Mouse (Mus musculus) forebrain, embryonic 15.5 days (tissue): ENCODE data around the gene Atp2a3. TPM values are rescaled to one million over a fixed set of nuclear protein-coding genes. Genes with fewer than 3 reads are reported as not detected.
A peak's percentile ranks its signal among the peaks of the same experiment; 100 is the strongest.

Experiments used
- ATAC-seq: fragments of 200-750 bp; cut with Nextera tagmentation; replicated peaks from 2 replicates; pipeline ENCODE4 v1.8.0; 2017; ENCODE audit warnings: mild to moderate bottlenecking, moderate TSS enrichment, moderate library complexity
- H3K27ac ChIP-seq: fragments of 300-500 bp; sonication (generic); replicated peaks from 2 replicates; pipeline ENCODE4 v1.5.1; 2015; ENCODE audit warnings: mild to moderate bottlenecking, inconsistent platforms
- H3K27me3 ChIP-seq: fragments of 300-500 bp; sonication (generic); 2 replicates; pipeline ENCODE4 v1.6.1; 2015; ENCODE audit warnings: inconsistent platforms
- H3K36me3 ChIP-seq: fragments of 300-500 bp; sonication (generic); 2 replicates; pipeline ENCODE4 v1.6.1; 2015; ENCODE audit warnings: mild to moderate bottlenecking, inconsistent platforms
- H3K4me1 ChIP-seq: fragments of 300-500 bp; sonication (generic); 2 replicates; pipeline ENCODE4 v1.6.1; 2015; ENCODE audit warnings: inconsistent platforms
- H3K4me2 ChIP-seq: fragments of 300-500 bp; sonication (generic); replicated peaks from 2 replicates; pipeline ENCODE4 v1.6.1; 2015; ENCODE audit warnings: mild to moderate bottlenecking, inconsistent platforms
- H3K4me3 ChIP-seq: fragments of 300-500 bp; sonication (generic); 2 replicates; pipeline ENCODE4 v1.5.1; 2015; ENCODE audit warnings: mild to moderate bottlenecking, inconsistent platforms
- H3K9ac ChIP-seq: fragments of 300-500 bp; sonication (generic); replicated peaks from 2 replicates; pipeline ENCODE4 v1.6.1; 2015; ENCODE audit warnings: mild to moderate bottlenecking, inconsistent platforms
- H3K9me3 ChIP-seq: fragments of 300-500 bp; sonication (generic); 2 replicates; pipeline ENCODE4 v1.6.1; 2016; ENCODE audit warnings: inconsistent platforms
- WGBS: fragments of 180-500 bp; shearing (Covaris S2); methylation state at CpG from one replicate; pipeline ENCODE4 v1.1.7; 2015; ENCODE audit warnings: mixed read lengths; 5-methylcytosine and 5-hydroxymethylcytosine counted together
- polyA plus RNA-seq: library from polyadenylated mRNA; unstranded; fragments of >200 nt; fragmentation: Nextera tagmentation; extraction: Ambion mirVana; gene quantifications from 2 replicates; pipeline ENCODE4 v1.2.1, GENCODE M21; 2015

The Atp2a3 gene
- polyA plus RNA-seq, 1 experiment from 2014 or later = 0.67 TPM

- Histone ChIP-seq H3K4me1 (peaks cover 6% of the 10 kb centered on the region), H3K9me3 (no peaks in the 10 kb centered on the region), H3K27me3 (no peaks in the 10 kb centered on the region), H3K4me3 (no peak overlapping the region), H3K4me2 (no peak overlapping the region), H3K27ac (no peak overlapping the region), H3K9ac (no peak overlapping the region), H3K36me3 (no peaks in the 10 kb centered on the region)
- 84% methylated on average over 5 of the region's 5 CpGs for WGBS
- no peak for ATAC-seq
These were observed 53.0 kb downstream of the Atp2a3 start for GRCm38 (mm10) chr11:73013981-73014380.

DNA sequence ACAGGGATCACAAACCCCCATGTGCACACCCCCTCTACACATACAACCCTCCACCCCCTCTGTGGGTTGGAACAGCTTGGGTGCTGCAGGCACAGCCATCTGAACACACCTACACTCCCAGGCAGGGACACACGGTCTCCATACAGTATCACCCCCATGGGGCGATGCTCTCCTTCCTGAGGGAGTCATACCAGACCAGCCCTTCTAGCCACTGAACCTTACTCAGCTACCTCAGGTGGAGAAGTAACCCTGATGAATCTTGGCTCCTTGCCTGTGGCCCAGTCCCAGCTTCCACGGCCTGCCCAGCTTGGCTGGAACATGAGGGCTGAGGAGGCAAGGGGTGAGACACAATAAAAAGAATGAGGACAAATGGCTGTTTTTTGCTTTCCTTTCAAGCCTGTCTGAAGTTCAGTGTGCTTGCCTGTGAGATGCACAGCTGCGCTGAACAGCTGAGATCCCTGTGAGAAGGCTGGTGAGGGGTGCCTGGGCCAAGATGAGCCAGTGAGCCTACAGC lies 53.9 kb downstream of the Atp2a3 start:
- H3K36me3 ChIP-seq = no peaks in the 10 kb centered on the region
- ATAC-seq = no peak
- 0 out of 2 replicates have a peak, but pooled peaks cover under 1% of the 10 kb centered on the region for H3K27me3 ChIP-seq
- no peaks in the 10 kb centered on the region for H3K9me3 ChIP-seq
- H3K4me3 ChIP-seq = no peak overlapping the region
- 67% methylated on average over 4 of the region's 4 CpGs for WGBS
- no peak overlapping the region for H3K27ac ChIP-seq
- H3K4me2 ChIP-seq = no peak overlapping the region
- H3K4me1 ChIP-seq = peaks cover 13% of the 10 kb centered on the region
- no peak overlapping the region for H3K9ac ChIP-seq

GRCm38 (mm10) chr11:73015391-73016102 lies 54.6 kb downstream of the Atp2a3 start:
- WGBS = 68% methylated on average over 5 of the region's 5 CpGs
- no peak overlapping the region for H3K4me2 ChIP-seq
- H3K9ac ChIP-seq = no peak overlapping the region
- peaks cover 6% of the 10 kb centered on the region; the same call in 1 of the 2 replicates for H3K27me3 ChIP-seq
- no peak overlapping the region for H3K4me3 ChIP-seq
- peaks cover 15% of the 10 kb centered on the region for H3K4me1 ChIP-seq
- H3K9me3 ChIP-seq = no peaks in the 10 kb centered on the region
- no peak overlapping the region for H3K27ac ChIP-seq
- ATAC-seq = no peak
- H3K36me3 ChIP-seq = no peaks in the 10 kb centered on the region

DNA sequence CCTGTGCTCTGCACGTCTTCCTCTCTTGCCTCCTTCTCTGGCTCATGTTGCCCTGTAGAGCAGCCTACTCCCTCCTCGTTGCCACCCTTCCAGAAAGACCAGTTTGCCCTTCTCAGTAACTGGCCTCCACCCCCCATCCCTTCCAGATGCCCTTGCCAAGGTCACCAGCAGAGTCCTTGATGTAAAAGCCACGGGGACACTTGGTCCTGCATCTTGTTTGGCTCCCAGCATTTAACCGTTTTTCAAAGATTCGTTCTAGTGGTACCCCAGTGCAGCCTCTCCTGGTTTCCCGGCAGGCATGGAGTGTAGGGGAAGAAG lies 55.1 kb downstream of the Atp2a3 start:
- Histone ChIP-seq H3K4me1 (peaks cover 15% of the 10 kb centered on the region), H3K4me3 (no peak overlapping the region), H3K9me3 (no peaks in the 10 kb centered on the region), H3K27ac (no peak overlapping the region), H3K4me2 (no peak overlapping the region), H3K36me3 (no peaks in the 10 kb centered on the region), H3K9ac (no peak overlapping the region), H3K27me3 (peaks cover 10% of the 10 kb centered on the region; the same call in 1 of the 2 replicates)
- 73% methylated on average over 6 of the region's 6 CpGs for WGBS
- ATAC-seq = no peak

DNA sequence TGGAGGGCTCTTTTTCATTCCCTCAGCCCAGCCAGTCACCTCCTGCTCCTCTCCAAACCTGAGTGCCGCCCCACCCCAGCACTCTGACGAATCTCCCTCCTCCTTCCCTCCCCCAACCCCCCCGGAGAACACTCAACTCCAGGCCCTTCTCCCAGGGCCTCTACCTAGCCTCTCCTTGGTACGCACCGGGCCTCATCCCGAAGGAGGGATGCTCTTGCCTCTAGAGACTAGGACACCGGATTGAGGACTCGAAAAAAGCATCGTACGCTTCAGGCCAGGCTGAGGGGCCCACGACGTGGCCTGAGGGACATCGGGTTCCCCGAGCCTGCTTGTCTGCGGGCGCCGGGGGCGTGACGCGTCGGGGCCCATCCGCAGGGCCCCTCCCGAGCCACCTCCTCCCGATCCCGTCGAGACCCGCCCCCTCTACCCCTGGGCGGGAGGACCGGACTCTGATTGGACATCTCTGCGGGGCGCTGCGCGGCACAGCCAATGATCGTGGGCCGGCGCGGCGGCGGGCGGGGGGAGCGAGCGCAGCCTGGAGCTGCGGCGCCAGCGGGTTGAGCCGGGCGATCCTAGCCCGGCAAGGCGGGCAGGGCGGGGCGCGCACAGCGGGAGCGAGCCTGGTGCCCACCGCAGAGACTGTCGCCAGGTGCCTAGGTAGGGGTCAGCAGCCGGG lies 57.6 kb downstream of the Atp2a3 start, which contains the start of gene Camkk1:
Gene Camkk1, plus strand, starts transcription at position 538 of the 676 bp plus-strand sequence.
- under 1% methylated on average over 57 of the region's 57 CpGs for WGBS
- peak within 1 kb of the TSS; percentile 78 for H3K9ac ChIP-seq
- ATAC-seq = peak; percentile 96

DNA sequence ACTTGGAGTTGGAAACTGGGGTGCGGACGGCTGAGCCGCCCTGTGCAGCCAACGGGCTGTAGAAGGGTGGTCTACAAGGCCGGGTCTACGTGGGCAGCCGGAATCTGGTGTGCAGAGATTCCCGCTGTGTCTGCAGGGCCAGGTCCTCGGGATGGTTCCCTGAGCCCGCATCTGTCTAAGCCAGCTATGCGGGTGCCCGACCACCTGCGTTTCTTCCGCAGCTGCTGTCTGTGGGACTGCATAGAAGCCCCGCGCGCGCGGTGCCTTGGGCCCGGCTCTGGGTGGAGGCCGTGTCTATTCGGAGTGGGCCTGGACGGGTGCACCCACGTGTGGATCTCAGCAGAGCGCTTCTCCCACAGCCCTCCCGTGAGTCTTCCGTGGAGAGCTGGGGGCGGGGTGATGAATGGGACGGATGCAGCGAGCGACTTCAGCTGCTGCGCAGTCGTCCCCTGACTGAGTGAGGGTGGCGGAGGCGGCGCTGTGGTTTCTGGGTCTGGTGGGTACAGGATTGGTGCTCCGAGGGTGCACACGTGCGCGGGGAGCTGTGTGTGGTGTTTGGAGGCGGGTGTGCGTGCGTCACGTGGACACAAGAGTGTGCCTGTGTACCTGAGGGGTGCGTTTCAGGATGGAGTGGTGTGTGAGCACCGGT lies 58.3 kb downstream of the Atp2a3 start:
- under 1% methylated on average over 46 of the region's 46 CpGs for WGBS
- no peaks in the 10 kb centered on the region for H3K36me3 ChIP-seq
- peak overlapping the region; percentile 45; the same call in 1 of the 2 replicates for H3K27ac ChIP-seq
- H3K27me3 ChIP-seq = peaks cover 10% of the 10 kb centered on the region; the same call in 1 of the 2 replicates
- ATAC-seq = peak; percentile 71
- peak overlapping the region; percentile 89 for H3K4me3 ChIP-seq
- peak overlapping the region; percentile 77 for H3K4me2 ChIP-seq
- H3K9ac ChIP-seq = peak overlapping the region; percentile 78
- H3K4me1 ChIP-seq = peaks cover 15% of the 10 kb centered on the region
- no peaks in the 10 kb centered on the region for H3K9me3 ChIP-seq

More for the DNA sequence above, 57.6 kb downstream of the Atp2a3 start, which contains the start of gene Camkk1:
- Histone ChIP-seq H3K27me3 (peaks cover 10% of the 10 kb centered on the region; the same call in 1 of the 2 replicates), H3K4me1 (peaks cover 15% of the 10 kb centered on the region), H3K4me3 (peak within 1 kb of the TSS; percentile 89), H3K36me3 (no peaks in the 10 kb centered on the region), H3K27ac (peak within 1 kb of the TSS; percentile 45; the same call in 1 of the 2 replicates), H3K4me2 (peak within 1 kb of the TSS; percentile 77), H3K9me3 (no peaks in the 10 kb centered on the region)

GRCm38 (mm10) chr11:73020953-73021800 lies 60.2 kb downstream of the Atp2a3 start:
- no peaks in the 10 kb centered on the region for H3K36me3 ChIP-seq
- ATAC-seq = no peak
- no peak overlapping the region for H3K4me2 ChIP-seq
- 63% methylated on average over 7 of the region's 7 CpGs for WGBS
- peaks cover 15% of the 10 kb centered on the region for H3K4me1 ChIP-seq
- peaks cover 10% of the 10 kb centered on the region; the same call in 1 of the 2 replicates for H3K27me3 ChIP-seq
- no peak overlapping the region for H3K27ac ChIP-seq
- H3K9me3 ChIP-seq = no peaks in the 10 kb centered on the region
- H3K4me3 ChIP-seq = no peak overlapping the region
- H3K9ac ChIP-seq = no peak overlapping the region

GRCm38 (mm10) chr11:73023099-73023498 lies 62.1 kb downstream of the Atp2a3 start:
- no peak overlapping the region for H3K4me2 ChIP-seq
- WGBS = 48% methylated on average over 9 of the region's 9 CpGs
- H3K27ac ChIP-seq = no peak overlapping the region
- H3K9me3 ChIP-seq = no peaks in the 10 kb centered on the region
- H3K4me1 ChIP-seq = peaks cover 14% of the 10 kb centered on the region
- no peak overlapping the region for H3K9ac ChIP-seq
- no peak for ATAC-seq
- no peak overlapping the region for H3K4me3 ChIP-seq
- H3K27me3 ChIP-seq = peaks cover 10% of the 10 kb centered on the region; the same call in 1 of the 2 replicates
- peaks cover under 1% of the 10 kb centered on the region; the same call in 1 of the 2 replicates for H3K36me3 ChIP-seq

DNA sequence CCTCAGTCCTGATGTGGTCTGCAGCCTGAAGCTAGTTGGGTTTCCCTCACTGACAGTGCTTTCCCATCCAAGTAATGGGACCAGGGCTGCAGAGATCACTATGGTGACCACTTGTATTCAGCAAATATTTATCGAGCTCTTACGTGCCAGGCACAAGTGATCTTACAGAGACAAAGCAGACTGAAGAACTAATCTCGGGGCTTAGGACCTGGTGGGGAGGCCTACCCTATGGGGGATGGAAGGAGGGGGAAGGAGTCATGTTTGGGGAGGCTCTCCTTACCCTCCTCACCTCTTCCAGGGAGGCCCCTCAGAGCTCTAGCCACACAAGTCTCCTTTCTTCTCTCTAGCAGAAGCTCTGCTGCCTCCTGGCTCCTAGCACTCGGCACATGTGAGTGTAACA lies 62.9 kb downstream of the Atp2a3 start:
- H3K4me1 ChIP-seq = peaks cover 9% of the 10 kb centered on the region
- H3K9ac ChIP-seq = no peak overlapping the region
- H3K9me3 ChIP-seq = no peaks in the 10 kb centered on the region
- H3K4me2 ChIP-seq = no peak overlapping the region
- peaks cover 10% of the 10 kb centered on the region; the same call in 1 of the 2 replicates for H3K27me3 ChIP-seq
- H3K36me3 ChIP-seq = peaks cover 3% of the 10 kb centered on the region; the same call in 1 of the 2 replicates
- no peak overlapping the region for H3K4me3 ChIP-seq
- 33% methylated on average over 4 of the region's 4 CpGs for WGBS
- no peak overlapping the region for H3K27ac ChIP-seq
- ATAC-seq = no peak

GRCm38 (mm10) chr11:73024236-73024904 lies 63.4 kb downstream of the Atp2a3 start:
- no peaks in the 10 kb centered on the region for H3K9me3 ChIP-seq
- H3K27ac ChIP-seq = no peak overlapping the region
- H3K36me3 ChIP-seq = peaks cover 3% of the 10 kb centered on the region; the same call in 1 of the 2 replicates
- H3K4me1 ChIP-seq = peaks cover 7% of the 10 kb centered on the region
- no peak overlapping the region for H3K9ac ChIP-seq
- 73% methylated on average over 7 of the region's 7 CpGs for WGBS
- peaks cover 10% of the 10 kb centered on the region; the same call in 1 of the 2 replicates for H3K27me3 ChIP-seq
- no peak overlapping the region for H3K4me3 ChIP-seq
- ATAC-seq = no peak
- no peak overlapping the region for H3K4me2 ChIP-seq

DNA sequence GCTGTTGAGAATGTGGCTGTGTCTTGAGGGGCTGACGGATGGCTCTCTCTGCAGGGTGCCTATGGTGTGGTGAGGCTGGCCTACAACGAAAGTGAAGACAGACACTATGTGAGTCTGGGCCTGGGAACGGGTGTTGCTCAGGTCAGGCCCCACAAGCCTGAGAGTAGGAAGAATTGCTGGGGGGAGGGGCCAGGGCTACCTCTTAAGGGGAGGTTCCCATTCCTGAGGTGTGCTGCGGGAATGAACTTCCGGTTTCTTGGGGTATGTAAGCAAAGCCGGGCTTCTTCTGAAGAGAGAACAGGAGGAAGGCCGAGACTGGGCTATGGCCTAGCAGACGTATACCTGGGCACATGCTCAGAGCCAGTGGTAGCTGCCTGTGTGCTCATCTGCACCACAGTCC lies 66.0 kb downstream of the Atp2a3 start:
- Histone ChIP-seq H3K36me3 (peaks cover 3% of the 10 kb centered on the region; the same call in 1 of the 2 replicates), H3K4me1 (peaks cover 11% of the 10 kb centered on the region), H3K27ac (no peak overlapping the region), H3K4me2 (no peak overlapping the region), H3K4me3 (no peak overlapping the region), H3K9me3 (no peaks in the 10 kb centered on the region), H3K9ac (no peak overlapping the region), H3K27me3 (no peaks in the 10 kb centered on the region)
- WGBS = 59% methylated on average over 8 of the region's 8 CpGs
- no peak for ATAC-seq
